Mouse (Mus musculus): Measurements from ENCODE around the gene Lman1l.

GRCm38 (mm10) chr9:57667136-57667535 lies 46.6 kb upstream of the Lman1l start:
- no peak for TF ChIP-seq GATA1 (IDR thresholded peaks at IDR 0.05; ENCODE audit: borderline replicate concordance, low read length)
- no peak for TF ChIP-seq FLI1 (IDR thresholded peaks at IDR 0.05; ENCODE audit: low read length)
